Mouse (Mus musculus): Measurements from ENCODE around the gene Arpc1a.
"Not testable (repeated sequence)": the region's sequence is repeated elsewhere in the genome, so short reads cannot be mapped to it uniquely, and the experiment has no call there.

Arpc1a gene

GRCm38 (mm10) chr5:145083632-145084451 lies at the start of gene Arpc1a, which contains the start of gene Kpna7:
Gene Arpc1a (plus strand): TSS chr5:145083830.
Gene Kpna7 (minus strand): TSS chr5:145084030.
- DNase-seq, result peak; percentile 93 to 96

GRCm38 (mm10) chr5:145041628-145042027 lies 42.0 kb upstream of the Arpc1a start:
- DNase-seq, result no peak

- not testable (repeated sequence) for DNase-seq
Observed at GRCm38 (mm10) chr5:145042690-145043089, 40.9 kb upstream of the Arpc1a start, which contains the start of gene 1700018F24Rik. Gene 1700018F24Rik (plus strand): TSS chr5:145042990.

DNA sequence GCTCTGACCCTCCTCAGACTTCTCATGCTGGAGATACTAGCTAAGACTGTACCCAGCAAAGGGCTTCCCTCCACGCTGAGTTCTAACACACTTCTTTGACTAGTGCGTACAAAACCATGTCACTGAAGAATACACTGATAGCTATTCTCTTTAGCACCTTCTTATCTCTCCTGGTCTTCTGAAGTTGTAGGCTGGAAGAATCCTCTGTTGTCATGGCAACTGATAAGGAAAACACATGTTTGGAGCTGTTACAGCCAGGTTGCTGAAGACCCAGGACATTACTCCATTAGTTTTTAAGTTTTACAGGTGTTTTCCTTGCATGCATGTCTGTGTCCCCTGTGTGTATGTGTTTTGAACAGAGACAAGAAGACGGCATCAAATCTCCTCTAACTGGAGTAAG lies 29.4 kb upstream of the Arpc1a start:
- DNase-seq, result not testable (repeated sequence)

GRCm38 (mm10) chr5:145057907-145058306 lies 25.7 kb upstream of the Arpc1a start:
- DNase-seq, result no peak

GRCm38 (mm10) chr5:145058722-145059121 lies 24.9 kb upstream of the Arpc1a start:
- DNase-seq, result no peak

- DNase-seq, result no peak
Observed at GRCm38 (mm10) chr5:145059524-145059923, 24.1 kb upstream of the Arpc1a start.

GRCm38 (mm10) chr5:145064765-145065340 lies 18.8 kb upstream of the Arpc1a start:
- no peak for DNase-seq

DNA sequence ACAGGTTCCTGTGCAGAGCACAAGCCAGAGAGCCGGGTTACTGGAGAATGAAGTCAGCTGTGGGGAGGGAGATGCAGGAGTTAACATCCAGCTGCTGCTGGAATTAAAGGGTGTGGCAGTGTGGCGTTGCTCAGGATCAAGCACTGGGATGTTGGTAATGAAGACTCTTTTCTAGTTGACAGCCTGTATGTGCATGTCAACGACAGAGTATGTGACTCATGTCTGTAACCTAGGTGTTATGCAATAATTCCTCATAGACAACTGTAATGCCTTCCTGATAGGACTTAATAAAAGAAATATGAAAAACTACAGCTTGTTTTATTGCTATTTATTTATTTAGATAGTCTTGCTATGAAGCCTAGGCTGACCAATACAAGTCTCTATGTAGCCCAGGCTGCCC lies 14.8 kb upstream of the Arpc1a start:
- DNase-seq, result no peak

- peak; percentile 65 to 75 for DNase-seq
Observed at GRCm38 (mm10) chr5:145069707-145070106, 13.9 kb upstream of the Arpc1a start.

GRCm38 (mm10) chr5:145071342-145071741 lies 12.3 kb upstream of the Arpc1a start:
- DNase-seq, result no peak

- DNase-seq, result no peak
Observed at GRCm38 (mm10) chr5:145075081-145075480, 8.5 kb upstream of the Arpc1a start.

- DNase-seq, result no peak
Observed at GRCm38 (mm10) chr5:145081866-145082613, 1.6 kb upstream of the Arpc1a start.

DNA sequence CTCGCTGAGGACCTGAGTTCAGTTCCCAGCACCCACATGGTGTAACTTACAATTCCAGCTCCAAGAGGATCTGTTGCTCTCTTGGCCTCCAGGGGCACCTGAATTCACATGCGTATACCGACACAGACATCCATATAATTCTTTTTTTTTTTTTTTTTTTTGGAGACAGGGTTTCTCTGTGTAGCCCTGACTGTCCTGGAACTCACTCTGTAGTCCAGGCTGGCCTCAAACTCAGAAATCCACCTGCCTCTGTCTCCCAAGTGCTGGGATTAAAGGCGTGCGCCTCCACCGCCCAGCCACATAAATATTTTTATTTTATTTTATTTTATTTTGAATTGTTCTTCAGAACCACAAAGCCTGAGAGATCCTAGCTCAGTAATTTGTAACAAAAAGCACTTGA lies 429 bp upstream of the Arpc1a start:
- DNase-seq, result not testable (repeated sequence)

DNA sequence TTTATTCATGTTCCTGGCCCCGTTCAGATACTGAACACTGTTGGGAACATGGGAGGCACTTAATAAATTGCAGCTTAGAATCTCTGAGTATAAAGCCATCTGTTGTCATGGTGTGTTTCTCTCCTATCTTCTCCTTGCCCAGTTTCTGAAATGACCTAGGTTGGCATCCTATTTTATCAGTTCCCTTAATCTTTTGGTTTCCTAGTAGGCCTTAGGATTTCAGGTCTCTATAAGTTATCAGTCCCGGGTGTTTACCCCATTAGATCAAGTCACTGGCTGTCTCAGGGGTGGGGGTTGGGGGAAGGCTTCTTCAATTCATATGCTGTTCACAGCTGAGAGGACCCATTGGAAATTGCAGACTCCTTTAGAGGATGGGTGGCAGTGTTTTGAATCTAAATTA lies 1.2 kb downstream of the Arpc1a start:
- DNase-seq, result no peak

GRCm38 (mm10) chr5:145088186-145088585 lies 4.6 kb downstream of the Arpc1a start:
- no peak for DNase-seq

DNA sequence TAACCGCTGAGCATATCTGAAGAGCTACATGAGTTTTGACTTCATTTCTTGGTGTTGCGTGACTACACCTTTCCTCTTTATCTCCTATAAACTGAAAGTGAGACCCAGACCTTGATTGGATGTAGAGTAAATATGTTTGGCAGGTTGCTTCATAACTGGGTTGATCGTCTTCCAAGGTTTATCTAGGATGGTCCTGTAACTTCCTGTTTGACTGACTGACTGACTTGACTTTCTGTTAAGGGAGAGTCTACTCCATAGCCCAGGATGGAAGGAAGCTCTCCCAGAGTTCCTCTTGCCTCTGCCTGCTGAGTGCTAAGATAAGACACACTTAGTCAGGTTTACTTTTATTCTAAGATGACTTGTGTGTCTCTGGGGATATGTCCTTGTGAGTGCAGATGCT lies 6.2 kb downstream of the Arpc1a start:
- no peak for DNase-seq

GRCm38 (mm10) chr5:145096195-145096594 lies 12.6 kb downstream of the Arpc1a start:
- no peak for DNase-seq

GRCm38 (mm10) chr5:145098340-145098821 lies 14.8 kb downstream of the Arpc1a start:
- no peak for DNase-seq

GRCm38 (mm10) chr5:145100960-145101359 lies 17.3 kb downstream of the Arpc1a start:
- no peak for DNase-seq

DNA sequence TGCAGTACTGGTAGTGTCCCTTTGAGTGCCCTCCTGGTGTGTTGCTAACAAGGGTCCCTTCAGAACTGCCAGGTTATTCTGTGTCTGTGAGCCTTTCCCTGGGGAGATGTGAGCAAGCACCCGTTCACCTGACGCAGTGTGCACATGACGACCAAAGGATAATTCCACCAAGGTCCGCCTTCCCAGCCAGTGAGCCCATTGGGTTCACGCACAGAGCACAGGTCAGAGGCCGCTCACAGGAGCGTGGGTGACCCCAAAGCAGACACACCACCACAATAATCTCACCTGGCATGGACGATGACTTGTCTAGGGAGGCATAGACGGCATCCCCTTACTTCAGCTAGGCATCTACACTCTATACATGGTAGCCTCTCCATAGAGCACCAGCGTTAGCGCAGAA lies 17.8 kb downstream of the Arpc1a start:
- not testable (repeated sequence) for DNase-seq

DNA sequence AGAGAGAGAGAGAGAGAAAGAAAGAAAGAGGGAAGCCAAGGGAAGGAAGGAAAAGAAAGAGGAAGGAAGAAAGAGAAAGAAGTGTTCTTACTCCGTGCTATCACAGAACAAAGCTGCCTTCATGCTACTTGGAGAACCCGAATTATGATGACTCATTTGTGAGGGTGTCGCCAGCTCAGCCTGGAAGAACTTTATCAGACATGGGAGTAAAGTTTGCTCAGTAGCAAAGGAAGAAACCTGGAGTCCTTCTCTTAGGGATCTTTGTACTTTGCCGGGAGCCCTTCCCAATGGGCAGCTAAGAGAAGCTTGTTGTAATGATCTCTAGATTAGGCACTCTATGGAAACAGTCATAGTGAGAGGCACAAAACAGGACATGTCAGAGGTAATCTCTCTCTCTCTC lies 19.1 kb downstream of the Arpc1a start:
- no peak for DNase-seq

DNA sequence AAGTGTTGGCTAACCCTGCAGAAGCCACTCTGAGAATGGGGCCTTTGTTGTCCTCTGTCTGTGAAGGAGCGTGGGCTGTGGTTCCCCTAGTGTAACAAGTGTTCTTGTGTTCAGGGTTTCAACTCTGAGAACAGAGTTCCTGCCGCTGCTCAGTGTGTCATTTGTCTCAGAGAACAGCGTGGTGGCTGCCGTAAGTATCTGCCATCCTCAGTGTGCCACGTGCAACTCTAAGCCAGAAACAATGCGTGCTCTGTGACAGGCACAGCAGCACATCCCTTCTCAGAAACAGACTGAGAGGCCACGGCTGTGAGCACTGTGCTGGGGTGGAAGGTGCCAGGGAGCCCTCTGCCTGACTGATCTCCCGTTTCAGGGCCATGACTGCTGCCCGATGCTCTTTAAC lies 20.7 kb downstream of the Arpc1a start:
- no peak for DNase-seq
